Mouse (Mus musculus) hindbrain, embryonic 14.5 days (tissue): ENCODE measurements around the gene 6030445D17Rik. TPM values are rescaled to one million over a fixed set of nuclear protein-coding genes. Genes with fewer than 3 reads are reported as not detected.

Experiments used
- ATAC-seq: fragments of 200-750 bp; cut with Nextera tagmentation; 2 replicates; pipeline ENCODE4 v1.8.0; 2017; ENCODE audit warnings: moderate number of reproducible peaks, mild to moderate bottlenecking, moderate TSS enrichment, moderate library complexity; ENCODE audit not compliant: low FRiP score
- DNase-seq: peaks from one replicate; pipeline ENCODE4 v3.0.0-alpha.2; 2015; ENCODE audit warnings: low spot score
- H3K27ac ChIP-seq: fragments of 300-500 bp; sonication (generic); 2 replicates; pipeline ENCODE4 v1.5.1; 2014; ENCODE audit warnings: mild to moderate bottlenecking, moderate library complexity
- H3K27me3 ChIP-seq: fragments of 300-500 bp; sonication (generic); 2 replicates; pipeline ENCODE4 v1.6.1; 2014; ENCODE audit warnings: mild to moderate bottlenecking, low read length, mixed read lengths; ENCODE audit not compliant: control insufficient read depth, insufficient read depth
- H3K36me3 ChIP-seq: fragments of 300-500 bp; sonication (generic); replicated peaks from 2 replicates; pipeline ENCODE4 v1.6.1; 2014; ENCODE audit not compliant: control insufficient read depth, insufficient read depth
- H3K4me1 ChIP-seq: fragments of 300-500 bp; sonication (generic); replicated peaks from 2 replicates; pipeline ENCODE4 v1.6.1; 2014; ENCODE audit warnings: antibody characterized with exemption, low read length, mixed read lengths; ENCODE audit not compliant: control insufficient read depth, insufficient read depth
- H3K4me2 ChIP-seq: fragments of 300-500 bp; sonication (generic); replicated peaks from 2 replicates; pipeline ENCODE4 v1.6.1; 2014; ENCODE audit warnings: mild to moderate bottlenecking, moderate library complexity
- H3K4me3 ChIP-seq: fragments of 300-500 bp; sonication (generic); replicated peaks from 2 replicates; pipeline ENCODE4 v1.5.1; 2014; ENCODE audit warnings: mild to moderate bottlenecking, low read length
- H3K9ac ChIP-seq: fragments of 300-500 bp; sonication (generic); 2 replicates; pipeline ENCODE4 v1.6.1; 2014
- H3K9me3 ChIP-seq: fragments of 300-500 bp; sonication (generic); 2 replicates; pipeline ENCODE4 v1.6.1; 2016; ENCODE audit warnings: low read length; ENCODE audit not compliant: control insufficient read depth
- WGBS: fragments of 180-500 bp; shearing (Covaris S2); extraction: QIAGEN DNeasy Blood & Tissue Kit; methylation state at CpG from one replicate; pipeline ENCODE4 v1.1.7; 2014; 5-methylcytosine and 5-hydroxymethylcytosine counted together
- polyA plus RNA-seq: library from polyadenylated mRNA; unstranded; fragments of >200 nt; fragmentation: Nextera tagmentation; extraction: Ambion mirVana; gene quantifications from 2 replicates; pipeline ENCODE4 v1.2.1, GENCODE M21; 2014

The 6030445D17Rik gene
- 0.20 and 0.32 TPM in 2 replicates for polyA plus RNA-seq

DNA sequence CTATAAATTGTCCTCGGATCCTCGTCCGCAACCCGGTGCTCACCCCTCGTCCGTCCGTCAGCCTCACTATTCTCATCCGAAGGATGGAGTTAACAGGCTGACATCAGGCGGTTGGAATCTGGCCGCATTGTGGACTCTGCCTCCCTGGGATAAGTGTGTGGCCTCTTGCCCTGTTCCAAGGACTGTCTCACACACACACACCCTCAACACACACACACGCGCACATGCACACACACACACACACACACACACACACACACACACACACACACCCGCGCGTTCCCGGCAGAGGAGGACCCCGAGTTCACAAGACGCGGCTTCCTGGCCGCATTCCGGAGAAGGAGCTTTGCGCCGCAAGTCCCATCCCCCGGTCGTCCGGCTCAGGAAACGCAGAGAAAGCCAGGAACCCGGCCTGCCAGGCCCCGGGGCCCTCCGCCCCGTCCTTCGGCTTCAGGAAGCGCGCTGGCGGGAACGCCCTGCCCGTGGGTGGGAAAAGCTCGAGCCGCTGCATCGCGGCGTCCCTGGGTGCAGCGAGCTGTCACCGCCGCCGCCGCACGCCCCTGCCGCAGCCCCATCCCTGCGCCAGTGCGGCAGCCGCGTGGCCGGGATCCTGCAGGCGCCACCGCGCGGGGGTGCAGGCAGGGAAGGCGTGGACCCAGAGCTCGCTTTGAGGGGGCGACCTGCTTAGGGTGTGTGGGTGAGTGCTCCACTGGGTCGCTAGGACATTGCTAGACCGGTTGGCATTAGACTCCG lies at the start of gene 6030445D17Rik:
Gene 6030445D17Rik (plus strand): TSS at position 165 of the 753 bp plus-strand sequence.
- Histone ChIP-seq H3K27ac (no peak within 1 kb of the TSS), H3K9ac (peak within 1 kb of the TSS; percentile 72), H3K4me1 (no peaks in the 10 kb centered on the region; the same call in 1 of the 2 replicates), H3K9me3 (no peaks in the 10 kb centered on the region), H3K4me2 (peak within 1 kb of the TSS; percentile 83), H3K36me3 (no peaks in the 10 kb centered on the region), H3K4me3 (peak within 1 kb of the TSS; percentile 61), H3K27me3 (peaks cover 28% of the 10 kb centered on the region)
- ATAC-seq = peak; percentile 75
- WGBS = under 1% methylated on average over 63 of the region's 64 CpGs
- peak; percentile 63 for DNase-seq

DNA sequence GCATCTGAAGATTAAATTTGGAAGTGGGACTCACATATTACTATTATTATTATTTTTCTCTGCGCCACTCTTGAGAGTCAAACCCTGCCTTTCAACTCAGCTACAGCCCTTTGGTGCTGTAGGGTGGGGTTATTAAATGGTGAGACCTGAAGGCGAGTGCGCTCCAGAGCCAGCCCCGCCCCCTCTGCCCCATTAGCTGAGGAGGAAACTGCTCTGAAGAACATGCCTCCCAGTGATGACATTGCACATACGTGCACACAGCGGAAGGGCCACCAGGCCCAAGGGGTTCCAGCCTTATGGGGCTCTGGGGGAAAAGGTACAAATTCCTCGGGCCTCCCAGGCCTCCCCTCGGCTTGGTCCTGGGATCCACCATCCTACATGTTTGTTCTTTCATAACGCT lies 46.6 kb upstream of the 6030445D17Rik start:
- DNase-seq = no peak
- H3K27ac ChIP-seq = no peak overlapping the region
- H3K4me3 ChIP-seq = no peak overlapping the region
- no peaks in the 10 kb centered on the region for H3K36me3 ChIP-seq
- H3K9ac ChIP-seq = no peak overlapping the region
- H3K4me1 ChIP-seq = no peaks in the 10 kb centered on the region
- H3K27me3 ChIP-seq = no peaks in the 10 kb centered on the region
- no peak overlapping the region for H3K4me2 ChIP-seq
- 91% methylated on average over 9 of the region's 9 CpGs for WGBS
- ATAC-seq = no peak
- no peaks in the 10 kb centered on the region for H3K9me3 ChIP-seq

DNA sequence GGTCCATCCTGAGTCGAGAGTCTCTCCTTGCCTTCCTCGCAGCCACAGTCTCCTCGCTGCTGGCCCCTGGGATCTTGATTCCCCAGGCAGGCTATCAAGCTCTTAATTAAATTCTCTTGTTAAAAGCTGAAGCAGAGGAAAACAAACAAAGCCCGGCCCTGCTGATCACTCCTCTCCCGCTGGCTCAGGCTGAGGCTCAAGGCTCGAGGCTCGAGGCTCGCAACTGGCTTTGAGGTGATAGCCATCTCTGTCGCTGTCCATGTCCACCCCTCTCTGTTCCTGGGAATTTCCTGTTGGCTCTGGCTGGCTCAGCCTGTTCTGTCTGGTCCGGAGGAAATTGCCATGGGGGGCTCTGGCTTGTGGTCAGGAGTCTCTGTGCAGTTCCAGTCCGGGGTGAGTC lies 43.1 kb upstream of the 6030445D17Rik start:
- Histone ChIP-seq H3K4me2 (no peak overlapping the region), H3K9ac (no peak overlapping the region), H3K4me1 (0 out of 2 replicates have a peak, but pooled peaks cover 4% of the 10 kb centered on the region), H3K4me3 (no peak overlapping the region), H3K36me3 (no peaks in the 10 kb centered on the region), H3K27me3 (peaks cover 12% of the 10 kb centered on the region), H3K9me3 (no peaks in the 10 kb centered on the region), H3K27ac (no peak overlapping the region)
- ATAC-seq = no peak
- DNase-seq = no peak
- 13% methylated on average over 11 of the region's 11 CpGs for WGBS

DNA sequence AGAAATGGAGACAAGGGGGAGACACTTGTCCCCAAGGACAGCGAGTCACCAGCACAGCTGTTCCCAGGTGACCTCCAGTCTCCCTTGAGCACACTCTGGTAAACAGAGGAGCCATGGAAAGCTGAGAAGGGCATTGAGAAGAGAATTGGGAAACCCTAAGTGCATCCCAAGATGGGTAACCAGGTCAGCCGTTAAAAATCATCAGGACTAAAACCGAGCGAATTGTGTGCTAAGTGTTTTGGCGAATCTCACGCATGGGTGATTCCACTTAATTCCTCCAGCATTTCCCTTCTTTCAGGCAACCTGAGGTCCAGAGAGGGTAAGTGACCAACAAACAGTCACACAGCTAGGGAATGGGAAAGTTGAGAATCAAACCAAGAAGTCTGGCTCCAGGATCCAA lies 42.7 kb upstream of the 6030445D17Rik start:
- Histone ChIP-seq H3K9me3 (no peaks in the 10 kb centered on the region), H3K27ac (no peak overlapping the region), H3K27me3 (peaks cover 17% of the 10 kb centered on the region), H3K4me1 (peaks cover 8% of the 10 kb centered on the region), H3K9ac (no peak overlapping the region), H3K4me2 (no peak overlapping the region), H3K36me3 (no peaks in the 10 kb centered on the region), H3K4me3 (no peak overlapping the region)
- WGBS = 68% methylated on average over 6 of the region's 6 CpGs
- ATAC-seq (no peak), DNase-seq (no peak)

DNA sequence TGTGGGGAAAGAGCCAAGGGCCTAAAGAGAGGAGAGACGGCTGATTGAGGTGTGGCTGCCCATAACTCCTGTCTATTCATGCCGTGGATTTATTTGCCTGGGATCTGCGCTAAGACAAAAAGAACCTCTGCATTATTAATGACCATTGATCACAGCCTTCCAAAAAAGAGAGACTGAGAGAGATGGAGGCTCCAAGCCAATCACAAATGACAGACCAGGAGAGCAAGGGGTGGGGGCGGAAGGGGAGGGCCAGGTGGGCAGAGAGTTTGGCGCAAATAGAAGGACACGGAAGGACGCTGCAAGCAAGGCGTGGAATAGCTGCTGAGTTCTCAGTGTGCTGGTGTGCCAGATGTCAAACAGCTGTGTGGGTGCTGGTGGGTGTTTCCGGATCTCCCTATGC lies 38.8 kb upstream of the 6030445D17Rik start, which contains the start of gene Htr1d:
Gene Htr1d (plus strand): TSS at position 301 of the 400 bp plus-strand sequence.
- no peak for DNase-seq
- Histone ChIP-seq H3K4me1 (peaks cover 9% of the 10 kb centered on the region), H3K36me3 (no peaks in the 10 kb centered on the region), H3K4me3 (peak within 1 kb of the TSS; percentile 41), H3K4me2 (peak within 1 kb of the TSS; percentile 76), H3K27ac (no peak within 1 kb of the TSS), H3K27me3 (peaks cover 38% of the 10 kb centered on the region), H3K9me3 (no peaks in the 10 kb centered on the region), H3K9ac (peak within 1 kb of the TSS; percentile 48)
- 75% methylated on average over 9 of the region's 9 CpGs for WGBS
- ATAC-seq = no peak

DNA sequence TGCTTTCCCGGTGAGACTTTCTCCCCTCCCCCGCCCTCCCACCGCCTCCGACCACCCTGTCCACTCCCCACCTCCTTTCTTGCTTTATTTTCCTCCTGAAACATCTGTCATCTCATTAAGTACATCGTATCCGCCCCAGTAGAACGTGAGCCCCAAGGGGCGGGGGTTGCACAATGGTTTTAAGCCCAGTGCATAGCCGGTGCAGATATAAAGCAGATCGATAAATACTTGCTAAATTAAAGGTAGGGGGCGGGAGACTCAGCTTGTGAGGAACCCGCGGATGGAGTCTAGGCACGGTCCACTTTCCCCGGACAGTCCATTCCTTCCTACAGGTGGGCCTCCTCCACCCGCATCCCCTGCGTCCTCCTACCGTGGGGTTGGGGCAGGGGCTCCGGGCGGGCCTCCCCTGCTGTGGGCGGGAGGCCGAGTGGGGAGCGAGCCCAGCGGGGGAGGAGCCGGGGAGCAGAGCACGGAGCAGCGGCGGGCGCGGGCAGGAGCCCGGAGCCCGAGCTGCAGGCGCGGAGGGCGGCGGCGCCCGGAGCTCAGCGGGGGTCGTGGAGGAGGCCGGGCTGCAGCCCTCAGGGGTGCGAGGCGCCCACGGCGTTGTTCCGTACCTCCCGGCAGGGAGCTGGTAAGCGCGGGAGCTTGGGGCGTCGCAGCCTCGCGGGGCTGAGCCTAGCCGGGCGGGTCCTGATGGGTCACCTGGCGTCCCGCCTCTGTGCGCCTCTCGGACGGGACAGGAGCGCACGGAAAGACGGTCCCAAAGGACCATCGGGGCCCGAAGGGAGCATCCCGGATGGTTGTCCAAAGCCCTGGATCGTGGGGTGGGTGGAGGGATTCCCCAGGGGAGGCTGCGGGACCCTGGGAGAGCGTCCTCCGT lies 37.7 kb upstream of the 6030445D17Rik start:
- peaks cover 9% of the 10 kb centered on the region for H3K4me1 ChIP-seq
- H3K4me3 ChIP-seq = peak overlapping the region; percentile 41
- DNase-seq (no peak), ATAC-seq (0 out of 2 replicates have a peak, but pooled peaks have one; percentile 4)
- H3K9me3 ChIP-seq = no peaks in the 10 kb centered on the region
- no peaks in the 10 kb centered on the region for H3K36me3 ChIP-seq
- H3K9ac ChIP-seq = peak overlapping the region; percentile 48
- H3K27me3 ChIP-seq = peaks cover 38% of the 10 kb centered on the region
- 1% methylated on average over 69 of the region's 70 CpGs for WGBS
- peak overlapping the region; percentile 76 for H3K4me2 ChIP-seq
- no peak overlapping the region for H3K27ac ChIP-seq

DNA sequence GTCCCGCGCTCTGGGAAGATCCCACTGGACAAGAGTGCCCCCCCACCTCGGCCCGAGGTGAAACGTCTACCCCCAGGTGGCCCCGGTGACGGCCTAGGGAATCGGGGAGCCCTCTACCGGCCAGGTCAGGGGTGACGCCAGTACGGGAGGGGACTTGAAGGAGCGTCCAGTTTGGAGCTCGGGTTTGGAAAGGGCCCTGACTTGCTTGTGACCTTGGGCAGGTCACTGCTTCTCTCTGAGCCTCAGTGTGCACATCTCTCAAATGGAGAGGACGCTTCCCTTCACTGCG lies 37.1 kb upstream of the 6030445D17Rik start:
- DNase-seq (no peak), ATAC-seq (no peak)
- Histone ChIP-seq H3K9me3 (no peaks in the 10 kb centered on the region), H3K4me3 (peak overlapping the region; percentile 41), H3K27ac (no peak overlapping the region), H3K9ac (peak overlapping the region; percentile 48; the same call in 1 of the 2 replicates), H3K4me1 (peaks cover 9% of the 10 kb centered on the region), H3K27me3 (peaks cover 38% of the 10 kb centered on the region), H3K4me2 (peak overlapping the region; percentile 76), H3K36me3 (no peaks in the 10 kb centered on the region)
- WGBS = 5% methylated on average over 15 of the region's 15 CpGs

DNA sequence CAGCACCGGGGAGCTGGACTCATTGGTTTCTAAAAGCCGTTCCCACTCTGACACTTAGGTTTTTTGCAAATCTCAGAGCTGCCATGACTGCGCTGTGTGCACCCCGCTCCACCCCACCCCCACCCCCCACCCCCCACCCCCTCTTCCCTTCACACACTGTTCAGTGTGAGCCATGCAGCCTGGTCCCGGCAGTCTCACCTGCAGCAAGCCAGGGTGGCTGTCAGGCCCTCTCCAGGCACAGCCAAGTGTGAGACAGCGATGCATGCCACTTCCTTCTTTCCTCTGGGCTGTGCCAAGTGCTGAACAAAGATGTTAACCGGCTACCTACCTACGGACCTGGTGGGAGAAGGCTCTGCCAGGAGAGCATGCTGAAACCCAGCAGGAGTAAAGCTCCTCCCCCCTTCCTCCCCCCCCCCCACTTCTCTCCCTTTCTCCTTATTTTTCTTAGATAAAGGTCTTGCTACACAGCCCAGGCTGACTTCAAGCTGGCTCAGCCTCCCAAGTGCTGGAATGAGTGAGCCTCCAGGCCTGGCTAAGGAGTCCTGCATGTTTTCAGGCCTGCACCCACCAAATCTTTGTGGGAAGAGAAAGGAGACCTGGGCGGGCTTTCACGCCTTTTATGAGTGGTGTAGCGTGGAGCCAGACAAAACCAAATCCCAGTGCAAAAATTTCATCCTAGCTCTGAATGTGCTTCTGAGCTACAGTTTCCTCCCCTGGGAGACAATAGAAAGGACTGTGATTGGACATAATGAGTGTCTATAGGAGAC lies 31.3 kb upstream of the 6030445D17Rik start:
- H3K27me3 ChIP-seq = peaks cover 8% of the 10 kb centered on the region; the same call in 1 of the 2 replicates
- no peaks in the 10 kb centered on the region for H3K36me3 ChIP-seq
- H3K4me3 ChIP-seq = no peak overlapping the region
- H3K27ac ChIP-seq = no peak overlapping the region
- peaks cover 13% of the 10 kb centered on the region for H3K4me1 ChIP-seq
- no peak overlapping the region for H3K4me2 ChIP-seq
- ATAC-seq = peak; percentile 27; the same call in 1 of the 2 replicates
- 36% methylated on average over 11 of the region's 11 CpGs for WGBS
- H3K9ac ChIP-seq = no peak overlapping the region
- H3K9me3 ChIP-seq = no peaks in the 10 kb centered on the region
- DNase-seq = no peak

DNA sequence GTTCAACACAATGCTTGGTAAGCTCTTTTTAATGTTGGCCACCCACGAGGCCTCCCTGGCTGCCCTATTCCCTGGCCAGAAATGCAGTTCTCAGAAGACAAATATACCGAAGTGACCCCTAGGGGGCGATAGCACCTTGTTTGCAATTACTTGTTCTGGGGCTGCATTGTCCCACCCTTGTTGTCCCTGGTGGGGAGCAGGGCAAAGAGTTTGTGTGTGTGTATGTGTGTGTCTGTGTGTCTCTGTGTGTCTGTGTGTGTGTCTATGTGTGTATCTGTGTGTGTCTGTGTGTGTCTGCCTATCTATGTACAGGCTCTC lies 30.7 kb upstream of the 6030445D17Rik start:
- ATAC-seq (no peak), DNase-seq (peak; percentile 67)
- no peaks in the 10 kb centered on the region for H3K9me3 ChIP-seq
- H3K4me3 ChIP-seq = no peak overlapping the region
- H3K4me2 ChIP-seq = no peak overlapping the region
- H3K4me1 ChIP-seq = peaks cover 13% of the 10 kb centered on the region
- H3K36me3 ChIP-seq = no peaks in the 10 kb centered on the region
- no peak overlapping the region for H3K9ac ChIP-seq
- no peak overlapping the region for H3K27ac ChIP-seq
- H3K27me3 ChIP-seq = peaks cover 4% of the 10 kb centered on the region; the same call in 1 of the 2 replicates
- WGBS = 0% methylated on average over 3 of the region's 3 CpGs
